Mouse (Mus musculus) spleen, postnatal 14 days (tissue): Measurements from ENCODE around the gene Gstm4.
A peak's percentile ranks its signal among the peaks of the same experiment; 100 is the strongest.
"Not testable (repeated sequence)": the region's sequence is repeated elsewhere in the genome, so short reads cannot be mapped to it uniquely, and the experiment has no call there.

Source experiments
- DNase-seq, 2 experiments: peaks; one replicate each; pipeline ENCODE4 v3.0.0; 2021 to 2022; ENCODE audit warnings: low spot score in 2 of 2

Gstm4 gene

DNA sequence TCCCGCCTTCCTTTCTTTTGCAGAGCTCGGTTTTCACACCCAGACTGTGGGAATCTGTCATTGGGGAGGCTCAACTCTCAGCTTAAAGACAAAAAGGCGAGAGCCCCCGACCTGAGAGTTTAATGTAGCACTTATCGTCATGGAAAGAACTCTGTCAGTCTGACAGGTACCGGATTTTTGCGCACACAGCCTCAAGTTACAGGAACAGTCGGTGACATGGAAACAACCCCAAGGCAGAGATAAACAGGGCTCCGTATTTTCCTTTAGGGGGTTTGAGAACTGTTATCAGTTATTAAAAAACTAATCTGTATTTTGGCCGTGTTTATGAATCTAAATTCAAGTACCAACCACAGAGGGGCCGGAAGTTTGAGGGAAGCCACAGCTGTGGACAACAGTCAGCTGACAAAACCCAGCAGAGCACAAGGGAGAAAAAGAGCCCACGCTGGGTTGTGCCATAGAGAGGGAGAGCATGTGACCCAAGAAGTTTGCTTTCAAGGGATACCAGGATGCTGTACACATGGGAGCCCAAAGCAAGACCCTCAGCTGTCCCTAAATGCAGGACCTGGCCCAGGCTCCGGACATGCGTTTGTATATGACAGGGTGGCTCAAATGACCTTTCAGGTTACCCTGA, 26.4 kb downstream of the Gstm4 start:
- DNase-seq, result peak in 1 of 2 experiments; percentile 5

GRCm38 (mm10) chr3:108017473-108018189, 27.1 kb downstream of the Gstm4 start, which contains the start of gene Gstm1:
Gene Gstm1, minus strand, starts transcription at chr3:108017973.
- DNase-seq, result peak; percentile 39 to 46

DNA sequence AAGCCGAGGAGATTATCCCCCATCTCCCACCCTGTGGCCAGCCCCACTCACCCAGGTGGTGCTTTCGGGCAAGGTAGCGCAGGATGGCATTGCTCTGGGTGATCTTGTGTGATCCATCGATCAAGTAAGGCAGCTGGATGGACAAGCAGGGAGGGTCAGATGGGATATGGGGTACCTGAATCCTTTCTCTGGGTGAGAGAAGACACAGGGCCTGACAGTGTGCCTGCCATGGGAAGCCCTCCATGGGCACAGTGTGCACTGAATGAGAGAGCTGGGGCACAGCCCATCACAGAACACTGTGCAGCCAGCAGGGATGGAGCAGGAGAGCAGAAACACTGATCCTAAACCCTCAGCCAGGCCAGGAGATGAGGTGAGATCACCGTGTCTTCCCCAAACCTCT, 28.2 kb downstream of the Gstm4 start:
- DNase-seq, result not testable (repeated sequence)

DNA sequence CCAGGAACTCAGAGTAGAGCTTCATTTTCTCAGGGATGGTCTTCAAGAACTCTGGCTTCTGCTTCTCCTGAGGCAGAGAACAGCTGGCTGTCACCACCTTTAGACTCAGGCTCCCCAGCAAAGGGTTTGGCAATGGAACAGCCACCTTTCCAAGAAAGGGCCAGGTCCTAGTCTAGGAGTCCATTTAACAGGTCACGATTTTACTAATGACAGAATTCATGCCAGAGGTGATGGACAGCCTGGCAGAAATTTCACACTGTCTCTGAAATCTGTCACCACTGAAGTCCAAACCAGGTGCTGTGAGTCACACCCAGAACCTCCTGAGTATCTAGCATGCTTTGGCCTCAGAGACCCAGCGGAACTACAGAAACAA, 29.7 kb downstream of the Gstm4 start:
- DNase-seq, result no peak

DNA sequence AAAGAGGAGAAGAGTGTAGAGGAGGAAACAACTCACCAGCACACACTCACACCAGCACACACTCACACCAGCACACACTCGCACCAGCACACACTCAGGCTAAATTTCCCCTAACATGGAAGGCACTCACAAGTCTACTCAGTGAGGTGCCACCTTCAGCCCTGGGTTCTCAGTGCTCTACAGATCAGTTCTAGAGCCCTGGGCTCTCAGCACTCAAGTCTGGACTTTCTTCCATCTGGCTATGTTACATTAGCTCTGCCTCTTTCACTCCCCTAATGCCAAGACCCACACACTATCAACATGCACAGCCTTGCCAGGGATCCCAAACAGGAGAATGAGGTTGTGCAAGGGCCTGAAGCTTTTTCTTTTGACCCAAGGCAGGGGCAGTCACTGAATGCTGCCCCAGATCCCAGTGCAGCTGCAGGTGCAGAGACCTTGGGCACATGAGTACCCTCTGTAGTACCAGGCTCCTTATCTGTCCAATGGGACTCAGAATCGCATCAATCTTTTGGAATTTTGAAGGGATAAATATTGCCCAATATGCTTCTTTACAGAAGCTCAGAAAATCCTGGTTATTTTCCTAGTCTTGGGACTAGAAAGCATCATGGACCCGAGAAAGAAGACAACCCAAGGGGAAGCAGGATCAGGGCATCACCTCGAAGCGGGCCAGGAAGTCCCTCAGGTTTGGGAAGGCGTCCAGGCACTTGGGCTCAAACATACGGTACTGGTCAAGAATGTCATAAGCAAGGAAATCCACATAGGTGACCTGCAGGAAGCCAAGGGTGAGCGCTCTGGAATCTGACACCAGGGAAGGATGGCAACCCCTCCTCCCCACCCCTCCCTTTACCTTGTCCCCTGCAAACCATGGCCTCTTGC, 30.4 kb downstream of the Gstm4 start:
- no peak for DNase-seq

- no peak for DNase-seq
Measured at GRCm38 (mm10) chr3:108013331-108013871, 31.3 kb downstream of the Gstm4 start.

GRCm38 (mm10) chr3:108011558-108011957, 33.1 kb downstream of the Gstm4 start:
- no peak for DNase-seq

GRCm38 (mm10) chr3:108010286-108010685, 34.4 kb downstream of the Gstm4 start:
- no peak for DNase-seq

GRCm38 (mm10) chr3:108002021-108002420, 42.7 kb downstream of the Gstm4 start:
- no peak for DNase-seq

GRCm38 (mm10) chr3:107999491-107999890, 45.2 kb downstream of the Gstm4 start:
- DNase-seq, result no peak

- no peak for DNase-seq
Measured at GRCm38 (mm10) chr3:107998591-107998990, 46.1 kb downstream of the Gstm4 start.

GRCm38 (mm10) chr3:107996576-107996975, 48.1 kb downstream of the Gstm4 start:
- no peak for DNase-seq

GRCm38 (mm10) chr3:107995974-107996373, 48.7 kb downstream of the Gstm4 start:
- not testable (repeated sequence) for DNase-seq
